Mouse (Mus musculus): ENCODE measurements around the gene Zfp367.

GRCm38 (mm10) chr13:64105690-64106089 is 47.3 kb downstream of the Zfp367 start:
- no peak for TF ChIP-seq GATA1 (IDR thresholded peaks at IDR 0.05; ENCODE audit: low read length)
- no peak for TF ChIP-seq TAL1 (IDR thresholded peaks at IDR 0.05; ENCODE audit: low read length)
